Mouse (Mus musculus) bone marrow, adult 2 months (tissue): ENCODE measurements at regions not wholly inside any gene's neighbourhood (a gene's known extent, or its start where the extent isn't known, plus 50 kb on each side); places are given as distances from the start of the nearest gene placed in this dataset.

ENCODE experiments used
- CTCF ChIP-seq: fragments of 200-500 bp; IDR thresholded peaks from 2 replicates; pipeline ENCODE4 v1.5.1; 2011; ENCODE audit warnings: low read length, control low read depth; ENCODE audit not compliant: control insufficient read depth, insufficient read depth
- POLR2A ChIP-seq: fragments of 200-500 bp; IDR thresholded peaks from 2 replicates; pipeline ENCODE4 v1.6.1; 2011; ENCODE audit warnings: low read depth, mild to moderate bottlenecking, control low read depth, low read length, borderline replicate concordance; ENCODE audit not compliant: control insufficient read depth

GRCm38 (mm10) chr6:117105182-117105589 is 63.1 kb upstream of the Cxcl12 start:
- TF ChIP-seq CTCF: no peak
- TF ChIP-seq POLR2A: no peak
